Mouse (Mus musculus) urinary bladder, postnatal 4 days (tissue): ENCODE measurements around the gene Pdk2.

Experiments used
- DNase-seq, 2 experiments: peaks; one replicate each; pipeline ENCODE4 v3.0.0; 2021 to 2022; ENCODE audit warnings: low spot score in 2 of 2

Gene Pdk2

DNA sequence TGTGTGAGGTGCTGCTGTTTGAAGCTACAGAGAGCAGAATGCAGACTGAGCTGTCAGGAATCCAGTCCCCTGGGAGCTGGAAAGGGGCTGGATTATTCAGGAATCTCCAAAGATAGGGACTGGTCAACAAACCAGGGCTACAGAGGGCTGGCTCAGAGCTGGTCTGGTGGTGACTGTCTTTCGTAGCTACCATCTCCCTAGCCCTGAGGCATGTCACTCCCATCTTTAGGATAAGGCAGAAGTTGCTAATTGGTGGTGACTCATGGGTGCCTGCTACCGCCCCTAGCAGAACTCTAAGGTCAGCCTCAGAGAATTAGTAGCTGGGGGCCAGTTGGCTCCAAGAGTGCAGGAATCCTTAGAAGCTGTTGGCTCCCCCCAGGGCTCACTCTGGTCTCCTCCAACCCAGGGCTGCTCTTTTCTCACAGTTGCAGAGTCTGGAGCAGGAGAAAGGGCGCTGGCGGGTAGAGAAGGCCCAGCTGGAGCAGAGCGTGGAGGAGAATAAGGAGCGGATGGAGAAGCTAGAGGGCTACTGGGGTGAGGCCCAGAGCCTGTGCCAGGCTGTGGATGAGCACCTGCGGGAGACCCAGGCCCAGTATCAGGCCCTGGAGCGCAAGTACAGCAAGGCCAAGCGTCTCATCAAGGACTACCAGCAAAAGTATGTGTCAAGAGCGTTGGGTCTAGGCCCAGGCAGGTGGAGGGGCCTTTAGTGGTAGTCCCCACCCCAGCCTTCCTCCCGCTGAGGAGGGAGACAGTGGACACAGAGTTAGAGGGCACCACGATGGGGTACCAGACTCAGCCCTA, 36.8 kb downstream of the Pdk2 start:
- DNase-seq, result no peak

- DNase-seq, result no peak
Observed at GRCm38 (mm10) chr11:95002705-95003104, 38.4 kb downstream of the Pdk2 start.

DNA sequence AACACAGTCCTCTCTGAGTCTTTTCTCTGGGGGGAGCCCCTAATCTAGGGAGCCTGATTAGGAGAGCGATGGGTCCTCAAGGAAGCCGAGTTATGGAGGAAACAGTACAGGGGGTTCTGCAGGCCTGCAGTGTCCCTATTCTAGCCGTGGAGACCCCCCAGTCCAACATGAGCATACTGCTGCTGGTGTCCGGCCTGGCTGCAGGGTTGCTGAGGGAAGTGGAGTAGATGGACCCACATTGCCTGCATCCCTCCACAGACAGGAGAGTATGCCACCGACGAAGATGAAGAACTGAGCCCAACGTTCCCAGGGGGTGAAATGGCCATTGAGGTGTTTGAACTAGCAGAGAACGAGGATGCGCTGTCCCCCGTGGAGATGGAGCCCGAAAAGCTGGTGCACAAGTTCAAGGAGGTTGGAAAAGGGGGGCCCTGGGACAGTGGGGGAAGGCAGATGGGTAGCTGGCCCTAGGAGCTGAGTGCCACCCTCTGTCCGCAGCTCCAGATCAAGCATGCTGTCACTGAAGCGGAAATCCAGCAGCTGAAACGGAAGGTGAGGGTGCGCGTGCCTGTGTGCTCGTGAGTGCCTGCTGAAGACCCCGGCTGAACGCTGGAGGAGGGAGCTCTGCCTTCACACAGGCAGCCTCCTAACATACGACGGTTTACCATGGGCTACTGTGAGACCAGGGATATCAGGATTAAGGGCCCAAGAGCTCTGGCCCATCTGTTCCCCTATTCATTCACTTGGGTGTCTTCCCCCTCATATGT, 39.4 kb downstream of the Pdk2 start:
- no peak for DNase-seq

DNA sequence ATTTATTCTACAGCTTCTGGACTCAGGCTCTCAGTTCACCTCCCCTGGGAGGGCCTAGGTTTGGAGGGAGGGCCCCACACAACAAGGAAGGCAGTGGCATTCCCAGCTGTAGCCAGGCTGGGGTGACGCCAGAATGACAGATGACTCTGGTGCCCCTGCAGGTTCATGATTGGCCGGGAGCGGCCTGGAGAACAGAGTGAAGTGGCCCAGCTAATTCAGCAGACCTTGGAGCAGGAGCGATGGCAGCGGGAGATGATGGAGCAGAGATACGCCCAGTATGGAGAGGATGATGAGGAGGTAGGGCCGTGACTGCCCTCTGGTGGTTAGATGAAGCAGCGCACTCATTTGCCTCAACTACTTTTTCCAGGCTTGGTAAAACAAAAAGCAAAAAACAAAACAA, 40.1 kb downstream of the Pdk2 start:
- DNase-seq, result peak in 1 of 2 experiments; percentile 60

- no peak for DNase-seq
Observed at GRCm38 (mm10) chr11:95000548-95000947, 40.6 kb downstream of the Pdk2 start.

DNA sequence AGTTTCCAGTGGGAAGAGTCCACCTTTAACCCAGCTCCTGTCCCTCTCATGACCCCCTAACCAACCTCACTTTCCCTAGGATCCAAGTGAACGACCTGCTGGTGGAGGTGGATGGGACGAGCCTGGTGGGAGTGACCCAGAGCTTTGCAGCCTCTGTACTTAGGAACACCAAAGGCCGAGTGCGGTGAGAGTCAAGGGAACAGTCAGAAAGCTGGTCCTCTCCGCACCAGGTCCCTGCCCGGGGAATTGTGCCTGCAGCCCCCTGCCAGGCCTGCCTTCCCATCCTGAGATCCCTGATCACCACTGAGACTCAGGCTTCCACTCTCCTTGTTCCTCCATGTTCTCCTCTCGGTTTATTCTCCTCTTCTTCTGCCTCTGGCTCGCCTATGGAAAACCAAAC, 41.0 kb downstream of the Pdk2 start:
- no peak for DNase-seq

- no peak for DNase-seq
Observed at GRCm38 (mm10) chr11:94998041-94998531, 43.1 kb downstream of the Pdk2 start.

DNA sequence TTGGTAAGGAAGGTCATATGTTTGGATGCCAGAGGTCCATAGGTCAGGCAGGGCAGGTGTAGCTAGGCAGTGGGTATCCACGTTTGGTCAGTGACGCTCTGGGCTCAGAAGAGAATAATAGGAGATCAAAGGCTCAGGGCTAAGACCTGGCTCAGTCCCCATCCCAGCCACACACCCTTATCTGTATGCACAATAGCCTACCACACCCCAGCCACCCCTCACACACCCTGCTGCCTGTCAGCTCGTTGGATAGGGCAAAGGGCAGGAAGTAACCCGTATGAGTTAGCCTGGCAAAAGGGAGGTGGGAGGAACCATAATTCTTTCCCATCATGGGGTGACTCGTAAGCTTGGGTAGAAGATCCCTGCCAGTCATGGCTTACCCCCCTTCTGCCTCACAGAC, 43.6 kb downstream of the Pdk2 start:
- DNase-seq, result no peak

- no peak for DNase-seq
Observed at GRCm38 (mm10) chr11:94996984-94997383, 44.2 kb downstream of the Pdk2 start.

DNA sequence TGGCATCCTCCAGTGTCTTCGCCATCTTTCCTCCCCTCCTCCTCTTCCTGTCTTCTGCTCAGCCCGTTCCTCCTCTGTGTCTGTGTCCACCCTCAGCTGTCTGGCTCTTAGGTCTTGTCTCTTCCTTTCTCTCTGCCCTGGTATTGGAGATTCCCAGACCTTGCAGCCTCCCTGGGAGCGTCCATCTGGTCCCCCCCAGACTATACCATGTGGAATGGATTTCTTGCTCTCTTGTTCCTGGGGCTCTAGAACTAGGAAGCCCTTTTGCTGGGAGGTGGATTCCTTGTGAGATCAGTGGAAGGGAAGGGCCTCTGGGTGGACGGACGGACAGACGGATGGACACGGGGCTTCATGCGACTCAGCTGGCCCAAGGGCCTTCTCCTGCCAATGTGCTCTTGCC, 45.1 kb downstream of the Pdk2 start:
- no peak for DNase-seq

DNA sequence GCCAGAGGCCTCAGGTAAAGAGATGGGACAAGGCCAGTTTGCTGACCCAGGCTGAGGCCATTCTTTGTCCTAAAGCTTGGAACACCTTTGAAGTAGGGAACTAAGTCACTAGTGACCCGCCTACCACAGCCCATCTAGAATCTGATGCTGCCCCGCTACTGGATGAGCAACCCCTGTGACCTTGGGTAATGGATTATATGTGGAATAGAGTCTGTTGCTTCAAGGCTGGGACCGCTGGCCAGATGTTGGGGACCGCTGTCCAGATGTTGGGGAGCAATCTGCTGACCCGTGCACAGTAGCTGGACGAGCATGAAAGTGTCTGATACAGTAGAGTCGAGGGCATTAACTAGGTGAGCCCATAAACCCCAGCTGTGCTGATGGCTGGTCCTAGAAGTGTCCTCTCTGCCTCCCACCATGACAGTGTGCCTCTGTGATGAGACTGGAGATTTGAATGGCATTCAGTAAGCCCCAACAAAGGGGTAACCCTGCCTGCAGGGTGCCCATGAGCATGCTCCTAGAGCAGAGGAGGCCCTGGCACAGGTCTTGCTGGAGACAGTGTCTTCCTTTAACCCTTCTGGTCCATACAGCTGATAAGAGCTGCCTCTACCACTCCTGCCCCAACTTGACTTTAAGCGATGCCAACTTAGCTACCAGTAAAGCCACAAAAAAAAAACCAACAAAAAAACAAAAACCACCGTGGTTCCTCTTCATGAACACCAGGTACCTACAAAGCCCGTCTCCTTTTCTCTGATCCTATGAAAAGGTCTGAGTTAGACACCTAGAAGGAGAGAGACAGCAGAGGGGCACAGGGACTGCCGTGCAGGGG, 46.0 kb downstream of the Pdk2 start:
- no peak for DNase-seq

- DNase-seq, result no peak
Observed at GRCm38 (mm10) chr11:94994208-94994814, 46.8 kb downstream of the Pdk2 start.

DNA sequence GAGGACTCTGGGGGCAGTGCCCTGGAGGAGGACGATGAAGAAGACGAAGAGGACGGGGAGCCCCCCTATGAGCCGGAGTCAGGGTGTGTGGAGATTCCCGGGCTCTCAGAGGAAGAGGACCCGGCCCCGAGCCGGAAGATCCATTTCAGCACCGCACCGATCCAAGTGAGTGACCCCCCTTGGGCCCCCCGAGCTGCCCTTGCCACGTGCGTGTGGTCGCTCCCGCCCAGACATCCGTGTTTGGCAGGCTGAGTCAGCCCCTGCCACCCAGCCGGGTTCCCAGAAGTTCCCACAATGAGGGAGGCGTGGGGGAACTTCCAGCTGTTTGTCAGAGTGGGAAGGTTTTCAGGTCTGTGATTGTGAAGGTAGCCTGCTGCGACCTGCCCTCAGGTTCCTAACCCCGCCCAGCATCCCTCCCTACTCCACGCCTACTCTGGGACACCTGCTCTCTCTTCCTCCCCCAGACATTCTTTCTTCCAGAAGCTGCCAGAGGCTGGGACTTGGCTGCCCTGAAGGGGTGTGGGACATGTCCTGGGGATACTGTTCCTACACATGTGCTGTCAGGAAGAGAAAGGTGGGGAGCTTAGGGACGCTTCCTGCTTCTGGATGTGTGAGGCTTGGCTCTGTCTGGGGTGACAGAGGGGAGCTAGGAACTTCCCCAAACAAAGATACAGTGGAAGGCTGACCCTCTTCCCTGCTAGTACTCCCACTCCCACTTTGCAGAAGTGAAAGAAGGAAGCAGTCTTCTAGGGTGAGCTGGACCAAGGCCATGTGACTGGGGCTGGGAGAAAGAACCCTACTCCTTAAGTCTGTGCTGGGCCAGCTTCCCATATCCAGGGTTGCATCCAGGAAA, 48.2 kb downstream of the Pdk2 start:
- DNase-seq, result peak in 1 of 2 experiments; percentile 46

DNA sequence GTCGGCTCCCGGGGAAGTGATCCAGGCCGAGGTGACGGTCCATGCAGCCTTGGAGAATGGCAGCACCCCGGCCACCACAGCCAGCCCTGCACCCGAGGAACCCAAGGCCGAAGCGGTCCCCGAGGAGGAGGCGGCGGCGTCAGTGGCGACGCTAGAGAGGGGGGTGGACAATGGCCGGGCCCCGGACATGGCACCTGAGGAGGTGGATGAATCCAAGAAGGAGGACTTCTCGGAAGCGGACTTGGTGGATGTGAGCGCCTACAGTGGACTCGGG, 48.7 kb downstream of the Pdk2 start:
- no peak for DNase-seq

DNA sequence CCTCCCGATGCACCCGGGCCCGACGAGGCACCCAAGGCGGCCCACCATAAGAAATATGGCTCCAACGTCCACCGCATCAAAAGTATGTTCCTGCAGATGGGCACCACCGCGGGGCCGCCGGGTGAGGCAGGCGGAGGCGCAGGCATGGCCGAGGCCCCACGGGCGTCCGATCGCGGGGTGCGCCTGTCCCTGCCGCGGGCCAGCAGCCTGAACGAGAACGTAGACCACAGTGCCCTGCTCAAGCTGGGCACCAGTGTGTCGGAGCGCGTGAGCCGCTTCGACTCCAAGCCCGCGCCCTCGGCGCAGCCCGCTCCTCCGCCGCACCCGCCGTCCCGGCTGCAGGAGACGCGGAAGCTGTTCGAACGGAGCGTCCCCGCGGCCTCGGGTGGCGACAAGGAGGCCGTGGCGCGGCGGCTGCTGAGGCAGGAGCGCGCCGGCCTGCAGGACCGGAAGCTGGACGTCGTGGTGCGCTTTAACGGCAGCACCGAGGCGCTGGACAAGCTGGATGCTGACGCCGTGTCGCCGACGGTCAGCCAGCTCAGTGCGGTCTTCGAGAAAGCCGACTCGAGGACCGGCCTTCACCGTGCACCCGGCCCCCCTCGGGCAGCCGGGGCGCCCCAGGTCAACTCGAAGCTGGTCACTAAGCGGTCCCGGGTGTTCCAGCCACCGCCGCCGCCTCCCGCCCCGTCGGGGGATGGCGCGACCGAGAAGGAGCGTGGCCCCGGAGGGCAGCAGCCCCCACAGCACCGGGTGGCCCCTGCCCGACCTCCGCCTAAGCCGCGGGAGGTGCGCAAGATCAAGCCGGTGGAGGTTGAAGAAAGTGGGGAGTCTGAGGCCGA, 49.3 kb downstream of the Pdk2 start:
- no peak for DNase-seq

- peak; percentile 88 to 93 for DNase-seq
Observed at GRCm38 (mm10) chr11:94990749-94991577, 50.2 kb downstream of the Pdk2 start, which contains the start of gene Ppp1r9b. Gene Ppp1r9b, plus strand, starts transcription at chr11:94991035.

GRCm38 (mm10) chr11:94990102-94990748, 50.9 kb downstream of the Pdk2 start:
- no peak for DNase-seq

- DNase-seq, result peak in 1 of 2 experiments; percentile 68
Observed at GRCm38 (mm10) chr11:94989562-94990017, 51.6 kb downstream of the Pdk2 start.
